ENCODE assay signal across 8 mouse cellular contexts in the genomic region with DNA sequence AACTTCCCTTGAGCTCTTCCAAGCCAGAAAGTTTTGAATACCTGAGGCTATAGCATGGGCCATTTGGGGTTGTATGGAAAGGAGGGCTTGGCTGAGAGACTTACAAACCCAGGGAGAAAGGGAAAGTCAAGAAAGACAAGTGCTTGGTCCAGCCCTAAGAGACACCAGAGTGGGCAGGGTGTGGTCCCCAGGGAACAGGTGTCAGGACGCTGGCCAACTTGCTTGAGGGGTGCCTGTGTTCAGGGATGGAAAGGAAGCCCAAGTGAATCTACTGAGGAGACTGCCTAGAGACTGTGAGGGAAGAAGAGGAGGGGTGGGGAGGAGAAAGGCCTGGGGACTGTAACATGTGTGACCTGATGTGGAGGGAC.
DNase-seq lines count a peak whose midpoint lies in the region; ATAC-seq lines count a peak whose summit lies in the region.

No protein-coding gene starts in this region.

- peak overlapping the region; percentile 62 for H3K27ac ChIP-seq in lung, embryonic 15.5 days
- H3K27ac ChIP-seq in forebrain, embryonic 10.5 days, result peak overlapping the region; percentile 86
- H3K27ac ChIP-seq in limb, embryonic 10.5 days, result peak overlapping the region; percentile 76; the same call in 1 of the 2 replicates
- no peak overlapping the region for H3K27ac ChIP-seq in neural tube, embryonic 14.5 days (ENCODE audit: low read depth, low read length)

- H3K36me3 ChIP-seq in lung, embryonic 15.5 days, result no peaks in the 10 kb centered on the region
- no peaks in the 10 kb centered on the region for H3K36me3 ChIP-seq in forebrain, embryonic 10.5 days (replicated peaks)
- no peaks in the 10 kb centered on the region for H3K36me3 ChIP-seq in limb, embryonic 10.5 days
- no peaks in the 10 kb centered on the region for H3K36me3 ChIP-seq in neural tube, embryonic 14.5 days (ENCODE audit: control insufficient read depth, insufficient read depth, low read length)

- ATAC-seq in lung, embryonic 15.5 days (ENCODE audit: borderline replicate concordance, extremely low read depth, low FRiP score, low TSS enrichment), result no peak
- 0 out of 2 replicates have a peak, but pooled peaks have one; percentile 1 for ATAC-seq in neural tube, embryonic 14.5 days (ENCODE audit: low read depth)

- peaks cover 5% of the 10 kb centered on the region; the same call in 1 of the 2 replicates for H3K4me1 ChIP-seq in lung, embryonic 15.5 days
- H3K4me1 ChIP-seq in forebrain, embryonic 10.5 days, result peaks cover 60% of the 10 kb centered on the region
- H3K4me1 ChIP-seq in limb, embryonic 10.5 days, result peaks cover 58% of the 10 kb centered on the region
- peaks cover 3% of the 10 kb centered on the region; the same call in 1 of the 2 replicates for H3K4me1 ChIP-seq in neural tube, embryonic 14.5 days (ENCODE audit: control insufficient read depth, insufficient read depth, low read length)

- 24% methylated on average over 1 of the region's 1 CpGs for WGBS in lung, embryonic 15.5 days
- WGBS in forebrain, embryonic 10.5 days, result 14% methylated on average over 1 of the region's 1 CpGs
- WGBS in limb, embryonic 10.5 days, result 19% methylated on average over 1 of the region's 1 CpGs
- WGBS in neural tube, embryonic 14.5 days, result 21% methylated on average over 1 of the region's 1 CpGs

- peak overlapping the region; percentile 68 for H3K4me3 ChIP-seq in lung, embryonic 15.5 days
- H3K4me3 ChIP-seq in forebrain, embryonic 10.5 days, result peak overlapping the region; percentile 76
- H3K4me3 ChIP-seq in limb, embryonic 10.5 days, result peak overlapping the region; percentile 72
- peak overlapping the region; percentile 64 for H3K4me3 ChIP-seq in neural tube, embryonic 14.5 days (ENCODE audit: low read depth, low read length)

- H3K27me3 ChIP-seq in lung, embryonic 15.5 days, result peaks cover 46% of the 10 kb centered on the region
- H3K27me3 ChIP-seq in forebrain, embryonic 10.5 days (ENCODE audit: poor library complexity, severe bottlenecking), result peaks cover 100% of the 10 kb centered on the region
- peaks cover 98% of the 10 kb centered on the region for H3K27me3 ChIP-seq in limb, embryonic 10.5 days (ENCODE audit: low read depth, poor library complexity, severe bottlenecking)
- H3K27me3 ChIP-seq in neural tube, embryonic 14.5 days (ENCODE audit: control insufficient read depth, insufficient read depth, low read length), result peaks cover 33% of the 10 kb centered on the region

- H3K9ac ChIP-seq in lung, embryonic 15.5 days, result no peak overlapping the region
- H3K9ac ChIP-seq in neural tube, embryonic 14.5 days (replicated peaks; ENCODE audit: low read depth, low read length), result peak overlapping the region; percentile 53; the same call in 1 of the 2 replicates

- peak overlapping the region; percentile 99 for H3K4me2 ChIP-seq in lung, embryonic 15.5 days
- H3K4me2 ChIP-seq in neural tube, embryonic 14.5 days (ENCODE audit: low read depth, low read length), result peak overlapping the region; percentile 98

- no peaks in the 10 kb centered on the region for H3K9me3 ChIP-seq in lung, embryonic 15.5 days
- H3K9me3 ChIP-seq in forebrain, embryonic 10.5 days, result no peaks in the 10 kb centered on the region
- no peaks in the 10 kb centered on the region for H3K9me3 ChIP-seq in limb, embryonic 10.5 days (replicated peaks)
- H3K9me3 ChIP-seq in neural tube, embryonic 14.5 days (ENCODE audit: control insufficient read depth, low read length), result no peaks in the 10 kb centered on the region

- DNase-seq in lung, postnatal 10 days, result no peak
- peak; percentile 46 for DNase-seq in forebrain, embryonic 10.5 days (ENCODE audit: extremely low spot score, low spot score)
- DNase-seq in limb, embryonic 10.5 days (ENCODE audit: low spot score), result no peak
- DNase-seq in B cell, adult 2 months, result no peak
- no peak for DNase-seq in layer of hippocampus, adult 9-10 months (ENCODE audit: low spot score)
- DNase-seq in cerebellum, postnatal 25 days, result no peak
